Mouse (Mus musculus) kidney, embryonic 15.5 days (tissue): Measurements from ENCODE around the gene Eif3j1. TPM values are rescaled to one million over a fixed set of nuclear protein-coding genes. Genes with fewer than 3 reads are reported as not detected.

Source experiments
- microRNA-seq: library from miRNA; unstranded; fragments of <30 nt; microRNA quantifications from one replicate; pipeline ENCODE4, GENCODE M21; 2016
- polyA plus RNA-seq: library from polyadenylated mRNA; unstranded; fragments of >200 nt; fragmentation: Nextera tagmentation; extraction: Ambion mirVana; gene quantifications from 2 replicates; pipeline ENCODE4 v1.2.1, GENCODE M21; 2015

The Eif3j1 gene
- polyA plus RNA-seq, 1 experiment from 2014 or later = 12.5 TPM

Small RNA genes lying within 50 kb of the gene (microRNA-seq; reads per million reads assigned to microRNA genes)
- not detected for gene Gm47314

Other genes with a start within 250 kb of the Eif3j1 start
- 1.8 and 2.4 TPM in 2 replicates for gene Frmd5, start 221.5 kb upstream of the Eif3j1 start, polyA plus RNA-seq
- gene Casc4, start 161.6 kb upstream of the Eif3j1 start, polyA plus RNA-seq = 20.0 and 23.3 TPM in 2 replicates
- 54.0 and 58.2 TPM in 2 replicates for gene Ctdspl2, start 72.5 kb upstream of the Eif3j1 start, polyA plus RNA-seq
- gene Mageb3, start 72.5 kb upstream of the Eif3j1 start, polyA plus RNA-seq = 0.30 and 0.36 TPM in 2 replicates
- 9.1 and 9.8 TPM in 2 replicates for gene Spg11, start 89.8 kb downstream of the Eif3j1 start, polyA plus RNA-seq
- gene B2m, start 119.1 kb downstream of the Eif3j1 start, polyA plus RNA-seq = 234 and 241 TPM in 2 replicates
- gene Trim69, start 132.2 kb downstream of the Eif3j1 start, polyA plus RNA-seq = 0.09 TPM in 1 of 2 replicates, not detected in the other
- 0.06 TPM in 1 of 2 replicates, not detected in the other for gene Patl2, start 157.6 kb downstream of the Eif3j1 start, polyA plus RNA-seq
- gene Terb2, start 157.7 kb downstream of the Eif3j1 start, polyA plus RNA-seq = not detected in 2 replicates
- gene Sord, start 206.2 kb downstream of the Eif3j1 start, polyA plus RNA-seq = 41.0 and 41.6 TPM in 2 replicates